Comparison of ENCODE assay signal across 21 mouse cellular contexts in the genomic region with DNA sequence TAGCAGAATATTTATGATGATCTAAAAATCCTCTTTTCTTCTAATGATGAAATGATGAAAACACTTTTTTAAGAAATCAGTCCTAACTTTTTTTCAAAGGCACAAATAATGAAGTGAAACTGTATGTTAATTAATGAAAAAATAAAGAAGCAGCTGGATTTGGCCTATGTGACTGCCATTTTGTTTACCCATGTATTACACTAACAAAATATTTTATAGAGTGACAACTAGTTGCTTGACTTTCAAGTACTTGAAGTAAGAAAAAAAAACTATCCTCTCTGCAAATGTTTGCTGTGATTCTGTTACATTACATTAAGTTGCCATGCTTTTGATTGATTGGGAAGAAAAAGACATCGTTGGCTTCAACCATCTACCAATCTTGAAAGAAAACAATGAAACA.
DNase-seq lines count a peak whose midpoint lies in the region; ATAC-seq and TF ChIP-seq lines count a peak whose summit lies in the region.
"Had no signal": no experiment of that assay in that cellular context is flagged by ENCODE, and none has a peak within 500 bp of the region (broad histone marks: within the 10 kb centered on the region; RNA-seq: fewer than 3 reads in every experiment).

No protein-coding gene starts in this region.

- 39% methylated on average over 1 of the region's 1 CpGs for WGBS in lung, embryonic 14.5 days
- WGBS in lung, postnatal 0 days: 42% methylated on average over 1 of the region's 1 CpGs
- 52% methylated on average over 1 of the region's 1 CpGs for WGBS in lung, embryonic 15.5 days
- 55% methylated on average over 1 of the region's 1 CpGs for WGBS in lung, embryonic 16.5 days

- ATAC-seq in lung, embryonic 14.5 days (ENCODE audit: insufficient read depth): no peak
- no peak for ATAC-seq in lung, postnatal 0 days
- peak; percentile 52; the same call in 1 of the 2 replicates for ATAC-seq in lung, embryonic 15.5 days (ENCODE audit: borderline replicate concordance, extremely low read depth, low FRiP score, low TSS enrichment)
- peak; percentile 57; the same call in 1 of the 2 replicates for ATAC-seq in lung, embryonic 16.5 days (ENCODE audit: low read depth)
- ATAC-seq: activated CD4-positive, CD25-positive, alpha-beta regulatory T cell, adult 4 months; CD4-positive, CD25-positive, alpha-beta regulatory T cell, adult 4 months; Patski had no signal

- no peaks in the 10 kb centered on the region for H3K36me3 ChIP-seq in lung, embryonic 14.5 days (ENCODE audit: insufficient read depth)
- H3K36me3 ChIP-seq in lung, postnatal 0 days (ENCODE audit: insufficient read depth, low read length): no peaks in the 10 kb centered on the region
- no peaks in the 10 kb centered on the region for H3K36me3 ChIP-seq in lung, embryonic 15.5 days
- no peaks in the 10 kb centered on the region for H3K36me3 ChIP-seq in lung, embryonic 16.5 days (ENCODE audit: control insufficient read depth, insufficient read depth, low read length)
- H3K36me3 ChIP-seq: G1E had no signal

- no peaks in the 10 kb centered on the region for H3K9me3 ChIP-seq in lung, embryonic 14.5 days (ENCODE audit: low read depth, low read length)
- H3K9me3 ChIP-seq in lung, postnatal 0 days (ENCODE audit: low read length): no peaks in the 10 kb centered on the region
- no peaks in the 10 kb centered on the region for H3K9me3 ChIP-seq in lung, embryonic 15.5 days
- H3K9me3 ChIP-seq in lung, embryonic 16.5 days (ENCODE audit: control insufficient read depth, low read length): no peaks in the 10 kb centered on the region
- H3K9me3 ChIP-seq: G1E had no signal

- H3K4me3 ChIP-seq in lung, embryonic 14.5 days (ENCODE audit: low read depth, low read length): no peak overlapping the region
- no peak overlapping the region for H3K4me3 ChIP-seq in lung, postnatal 0 days (ENCODE audit: low read depth, low read length)
- no peak overlapping the region for H3K4me3 ChIP-seq in lung, embryonic 15.5 days
- H3K4me3 ChIP-seq in lung, embryonic 16.5 days (ENCODE audit: low read length): no peak overlapping the region

- TF ChIP-seq EP300 in lung, postnatal 0 days (IDR thresholded peaks at IDR 0.05): no peak

- no peaks in the 10 kb centered on the region for H3K4me1 ChIP-seq in lung, embryonic 14.5 days (ENCODE audit: insufficient read depth)
- no peaks in the 10 kb centered on the region for H3K4me1 ChIP-seq in lung, postnatal 0 days (ENCODE audit: insufficient read depth, low read depth, low read length)
- H3K4me1 ChIP-seq in lung, embryonic 15.5 days: no peaks in the 10 kb centered on the region
- H3K4me1 ChIP-seq in lung, embryonic 16.5 days (replicated peaks; ENCODE audit: control insufficient read depth, insufficient read depth, low read length): no peaks in the 10 kb centered on the region

- no peak overlapping the region for H3K9ac ChIP-seq in lung, embryonic 14.5 days
- H3K9ac ChIP-seq in lung, postnatal 0 days (replicated peaks; ENCODE audit: low read depth): no peak overlapping the region
- no peak overlapping the region for H3K9ac ChIP-seq in lung, embryonic 15.5 days
- H3K9ac ChIP-seq in lung, embryonic 16.5 days (ENCODE audit: low read length): no peak overlapping the region

- H3K4me2 ChIP-seq in lung, embryonic 14.5 days: no peak overlapping the region
- no peak overlapping the region for H3K4me2 ChIP-seq in lung, postnatal 0 days (replicated peaks; ENCODE audit: low read depth, low read length)
- no peak overlapping the region for H3K4me2 ChIP-seq in lung, embryonic 15.5 days
- no peak overlapping the region for H3K4me2 ChIP-seq in lung, embryonic 16.5 days (ENCODE audit: low read depth, low read length)

- DNase-seq in lung, embryonic 14.5 days: peak; percentile 47
- DNase-seq in lung, postnatal 0 days (ENCODE audit: low spot score): no peak
- no peak for DNase-seq in lung, postnatal 10 days
- no peak for DNase-seq in lung, postnatal 14 days
- DNase-seq: adrenal gland, adult 2 months; adrenal gland, adult 8-10 months; adrenal gland, postnatal 10 days; adrenal gland, postnatal 14 days; adrenal gland, postnatal 25 days; adrenal gland, postnatal 36 days; B cell, adult 2 months; cerebellum, adult 11 months; cerebellum, adult 11-12 months; cerebellum, adult 18-20 months had no signal

- no peak overlapping the region for H3K27ac ChIP-seq in lung, embryonic 14.5 days (ENCODE audit: low read depth)
- H3K27ac ChIP-seq in lung, postnatal 0 days (ENCODE audit: low read length): no peak overlapping the region
- H3K27ac ChIP-seq in lung, embryonic 15.5 days: no peak overlapping the region
- no peak overlapping the region for H3K27ac ChIP-seq in lung, embryonic 16.5 days (ENCODE audit: low read length)

- no peaks in the 10 kb centered on the region for H3K27me3 ChIP-seq in lung, embryonic 14.5 days (ENCODE audit: insufficient read depth, low read length)
- H3K27me3 ChIP-seq in lung, postnatal 0 days (replicated peaks; ENCODE audit: insufficient read depth, low read length): no peaks in the 10 kb centered on the region
- H3K27me3 ChIP-seq in lung, embryonic 15.5 days: no peaks in the 10 kb centered on the region
- no peaks in the 10 kb centered on the region for H3K27me3 ChIP-seq in lung, embryonic 16.5 days (ENCODE audit: control insufficient read depth, insufficient read depth, low read depth, low read length)
- H3K27me3 ChIP-seq: CH12.LX, Patski had no signal

- TF ChIP-seq CTCF in lung, embryonic 14.5 days (IDR thresholded peaks at IDR 0.05; ENCODE audit: low read depth): no peak
- TF ChIP-seq CTCF in lung, postnatal 0 days (IDR thresholded peaks at IDR 0.05): no peak

Comparison
In these comparisons a context has a peak if more than half of its experiments do, and no peak if none do; other contexts are left out.
1. ATAC-seq: peak in lung, embryonic 15.5 days (single experiment) and lung, embryonic 16.5 days (single experiment); none in lung, embryonic 14.5 days (single experiment) and lung, postnatal 0 days (single experiment).